Mouse (Mus musculus): ENCODE data around the gene Fhit. TPM values are rescaled to one million over a fixed set of nuclear protein-coding genes. Genes with fewer than 3 reads are reported as not detected.
A peak's percentile ranks its signal among the peaks of the same experiment; 100 is the strongest.

Fhit gene
- polyA plus RNA-seq, 1 experiment from 2014 or later = 1.7 TPM

- ChIA-PET CTCF (interaction anchor here (1.4 kb wide), 1 partner anchor 22 kb away, joined by 3 read pairs; no protein-coding TSS in a partner anchor), POLR2A (no interaction called here)
- in situ Hi-C loops (cut with MboI; ENCODE audit: low pct_unique_long_range_greater_than_20kb) = no loop called here
- TF ChIP-seq CTCF (IDR thresholded peaks at IDR 0.05) = no peak
- no peak for DNase-seq (ENCODE audit: low read depth, low spot score)
- ATAC-seq = peak; percentile 74
- no peaks in the 10 kb centered on the region for H3K27me3 ChIP-seq
Measured at GRCm38 (mm10) chr14:9688664-9689257, 1473.1 kb downstream of the Fhit start.

GRCm38 (mm10) chr14:9684362-9684761 is 1477.5 kb downstream of the Fhit start:
- ATAC-seq (no peak), DNase-seq (ENCODE audit: low read depth, low spot score) (no peak)
- TF ChIP-seq CTCF (IDR thresholded peaks at IDR 0.05) = no peak
- in situ Hi-C loops (cut with MboI; ENCODE audit: low pct_unique_long_range_greater_than_20kb) = no loop called here
- CTCF ChIA-PET = no interaction called here
- H3K27me3 ChIP-seq = no peaks in the 10 kb centered on the region
- POLR2A ChIA-PET = no interaction called here

DNA sequence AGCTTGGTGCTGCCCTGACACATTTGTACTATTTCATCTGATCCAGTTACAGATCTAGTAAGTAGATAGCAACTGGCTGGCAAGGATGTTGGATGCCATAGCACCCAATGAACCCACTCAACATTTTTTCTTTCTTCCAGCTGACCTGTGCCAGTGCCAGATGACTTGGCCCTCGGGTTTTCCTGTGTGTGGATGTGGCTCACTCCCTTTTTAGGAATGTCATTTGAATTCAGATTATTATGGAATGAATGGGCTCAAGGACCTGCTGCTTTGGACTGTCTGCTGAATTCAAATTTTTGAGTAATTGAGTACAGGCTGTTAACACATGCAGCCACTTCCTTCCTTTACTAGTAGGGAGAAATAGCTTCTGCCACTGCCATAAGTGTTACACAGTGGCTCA is 1489.1 kb downstream of the Fhit start:
- no peak for DNase-seq (ENCODE audit: low read depth, low spot score)
- ATAC-seq = no peak
- no peaks in the 10 kb centered on the region for H3K27me3 ChIP-seq
- CTCF ChIA-PET = no interaction called here
- TF ChIP-seq CTCF (IDR thresholded peaks at IDR 0.05) = no peak
- POLR2A ChIA-PET = no interaction called here
- in situ Hi-C loops (cut with MboI; ENCODE audit: low pct_unique_long_range_greater_than_20kb) = no loop called here

- ChIA-PET POLR2A (no interaction called here), CTCF (interaction anchor here (1.7 kb wide), 1 partner anchor 16 kb away, joined by 4 read pairs; no protein-coding TSS in a partner anchor)
- DNase-seq (ENCODE audit: low read depth, low spot score) (no peak), ATAC-seq (no peak)
- in situ Hi-C loops (cut with MboI; ENCODE audit: low pct_unique_long_range_greater_than_20kb) = no loop called here
- no peaks in the 10 kb centered on the region for H3K27me3 ChIP-seq
- TF ChIP-seq CTCF (IDR thresholded peaks at IDR 0.05) = no peak
Measured at GRCm38 (mm10) chr14:9671776-9672175, 1490.1 kb downstream of the Fhit start.

GRCm38 (mm10) chr14:9669766-9670165 is 1492.1 kb downstream of the Fhit start:
- no peaks in the 10 kb centered on the region for H3K27me3 ChIP-seq
- ChIA-PET POLR2A (no interaction called here), CTCF (no interaction called here)
- in situ Hi-C loops (cut with MboI; ENCODE audit: low pct_unique_long_range_greater_than_20kb) = no loop called here
- DNase-seq (ENCODE audit: low read depth, low spot score) (no peak), ATAC-seq (no peak)
- TF ChIP-seq CTCF (IDR thresholded peaks at IDR 0.05) = no peak

DNA sequence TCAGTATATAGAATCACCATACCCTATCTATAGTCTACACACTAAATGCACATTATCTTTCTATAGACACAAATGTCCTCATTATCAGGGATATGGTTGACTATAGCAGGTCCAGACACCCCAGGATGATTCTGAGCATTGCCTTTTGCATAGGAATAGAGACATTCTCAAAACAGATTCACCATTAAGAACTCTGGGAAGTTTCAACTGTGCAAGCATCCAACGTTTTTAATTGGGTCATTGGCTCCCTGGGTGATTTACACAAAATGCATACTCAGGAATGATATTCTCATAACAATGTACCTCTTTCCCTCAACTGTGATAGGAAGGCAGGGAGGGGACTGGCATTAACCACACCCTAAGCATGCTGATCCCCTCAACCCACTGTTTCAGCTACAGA is 1503.4 kb downstream of the Fhit start:
- in situ Hi-C loops (cut with MboI; ENCODE audit: low pct_unique_long_range_greater_than_20kb) = no loop called here
- DNase-seq (ENCODE audit: low read depth, low spot score) (no peak), ATAC-seq (no peak)
- no peak for TF ChIP-seq CTCF (IDR thresholded peaks at IDR 0.05)
- H3K27me3 ChIP-seq = no peaks in the 10 kb centered on the region
- ChIA-PET POLR2A (no interaction called here), CTCF (no interaction called here)

- ATAC-seq (no peak), DNase-seq (ENCODE audit: low read depth, low spot score) (no peak)
- no peak for TF ChIP-seq CTCF (IDR thresholded peaks at IDR 0.05)
- POLR2A ChIA-PET = no interaction called here
- H3K27me3 ChIP-seq = no peaks in the 10 kb centered on the region
- CTCF ChIA-PET = no interaction called here
- in situ Hi-C loops (cut with MboI; ENCODE audit: low pct_unique_long_range_greater_than_20kb) = no loop called here
Measured at GRCm38 (mm10) chr14:9651417-9651816, 1510.4 kb downstream of the Fhit start.

GRCm38 (mm10) chr14:9648416-9648815 is 1513.4 kb downstream of the Fhit start:
- POLR2A ChIA-PET = interaction anchor here (0.7 kb wide), 1 partner anchor 26 kb away, joined by 3 read pairs; no protein-coding TSS in a partner anchor
- CTCF ChIA-PET = interaction anchor here (1.1 kb wide), 1 partner anchor 20 kb away, joined by 3 read pairs; no protein-coding TSS in a partner anchor

GRCm38 (mm10) chr14:9646233-9646632 is 1515.6 kb downstream of the Fhit start:
- no peak for TF ChIP-seq CTCF (IDR thresholded peaks at IDR 0.05)
- DNase-seq (ENCODE audit: low read depth, low spot score) = no peak
- ATAC-seq = no peak
- ChIA-PET POLR2A (no interaction called here), CTCF (no interaction called here)
- in situ Hi-C loops (cut with MboI; ENCODE audit: low pct_unique_long_range_greater_than_20kb) = no loop called here
- no peaks in the 10 kb centered on the region for H3K27me3 ChIP-seq

More at GRCm38 (mm10) chr14:9648416-9648815, 1513.4 kb downstream of the Fhit start:
- H3K27me3 ChIP-seq = no peaks in the 10 kb centered on the region
- no peak for TF ChIP-seq CTCF (IDR thresholded peaks at IDR 0.05)
- DNase-seq (ENCODE audit: low read depth, low spot score) (no peak), ATAC-seq (no peak)
- in situ Hi-C loops (cut with MboI; ENCODE audit: low pct_unique_long_range_greater_than_20kb) = no loop called here

DNA sequence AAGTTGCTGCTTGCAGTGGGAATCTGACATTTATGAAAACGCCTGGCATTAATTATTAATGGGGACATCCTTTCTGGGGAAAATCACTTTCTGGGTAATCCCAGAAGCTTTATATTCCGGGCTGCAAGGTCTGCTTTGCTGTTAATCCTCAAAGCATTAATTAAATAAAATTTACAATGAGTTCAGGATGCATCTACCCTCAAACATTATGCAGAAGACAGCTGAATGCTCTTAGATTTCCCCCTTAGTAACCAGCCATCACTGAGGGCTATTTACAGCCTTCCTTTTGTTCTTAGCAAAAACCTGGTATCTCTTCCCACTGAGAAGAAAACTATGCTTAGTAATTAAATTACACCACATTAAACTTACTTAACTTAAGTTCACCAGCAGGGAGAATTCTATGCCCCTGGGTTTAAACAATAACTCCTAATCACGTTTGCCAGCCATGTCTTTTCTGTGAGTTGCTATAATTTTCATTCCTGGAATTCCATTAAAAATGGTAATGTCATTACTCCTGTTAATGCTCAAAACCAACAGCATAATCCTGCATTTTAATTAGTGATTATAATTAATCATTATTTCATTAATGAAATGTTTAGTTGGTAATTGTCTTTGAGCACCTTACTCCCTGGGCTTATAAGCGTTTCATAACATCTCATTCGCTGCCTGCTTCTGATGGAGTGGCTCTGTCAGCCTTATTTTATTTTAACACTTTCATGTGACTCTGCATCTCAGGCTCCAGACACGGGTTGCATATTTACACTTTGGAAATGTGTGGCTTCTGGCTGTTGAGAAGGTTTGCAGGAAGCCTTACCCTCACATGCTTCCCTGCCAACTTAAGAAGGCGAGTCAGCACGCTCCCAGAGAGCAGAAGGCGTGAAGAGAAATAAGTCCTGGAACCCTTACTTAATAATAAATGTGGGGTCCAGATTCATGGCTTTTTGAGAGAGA is 1517.3 kb downstream of the Fhit start:
- ChIA-PET POLR2A (interaction anchor here (0.7 kb wide), 1 partner anchor 1348 kb away, joined by 5 read pairs; no protein-coding TSS in a partner anchor), CTCF (interaction anchor here (0.8 to 1.3 kb wide), 2 partner anchors 17 to 19 kb away, joined by 3 read pairs; no protein-coding TSS in a partner anchor)
- in situ Hi-C loops (cut with MboI; ENCODE audit: low pct_unique_long_range_greater_than_20kb) = no loop called here
- TF ChIP-seq CTCF (IDR thresholded peaks at IDR 0.05) = no peak
- ATAC-seq (peak; percentile 62), DNase-seq (ENCODE audit: low read depth, low spot score) (peak; percentile 22)
- no peaks in the 10 kb centered on the region for H3K27me3 ChIP-seq

- CTCF ChIA-PET = interaction anchor here (0.8 to 1.3 kb wide), 2 partner anchors 16 to 20 kb away, joined by 3 read pairs; no protein-coding TSS in a partner anchor
- in situ Hi-C loops (cut with MboI; ENCODE audit: low pct_unique_long_range_greater_than_20kb) = no loop called here
- no peak for TF ChIP-seq CTCF (IDR thresholded peaks at IDR 0.05)
- POLR2A ChIA-PET = interaction anchor here (0.7 kb wide), 1 partner anchor 1347 kb away, joined by 5 read pairs; no protein-coding TSS in a partner anchor
- no peaks in the 10 kb centered on the region for H3K27me3 ChIP-seq
- ATAC-seq (no peak), DNase-seq (ENCODE audit: low read depth, low spot score) (no peak)
Measured at GRCm38 (mm10) chr14:9643700-9644099, 1518.1 kb downstream of the Fhit start.

Data from Patski (cell line).